Mouse (Mus musculus) neural tube, embryonic 10.5 days (tissue): Measurements from ENCODE around the gene Cdh6.

Experiments
- DNase-seq: peaks from one replicate; pipeline ENCODE4 v3.0.0-alpha.2; 2017; ENCODE audit warnings: low spot score; ENCODE audit errors: extremely low spot score

Gene Cdh6

DNA sequence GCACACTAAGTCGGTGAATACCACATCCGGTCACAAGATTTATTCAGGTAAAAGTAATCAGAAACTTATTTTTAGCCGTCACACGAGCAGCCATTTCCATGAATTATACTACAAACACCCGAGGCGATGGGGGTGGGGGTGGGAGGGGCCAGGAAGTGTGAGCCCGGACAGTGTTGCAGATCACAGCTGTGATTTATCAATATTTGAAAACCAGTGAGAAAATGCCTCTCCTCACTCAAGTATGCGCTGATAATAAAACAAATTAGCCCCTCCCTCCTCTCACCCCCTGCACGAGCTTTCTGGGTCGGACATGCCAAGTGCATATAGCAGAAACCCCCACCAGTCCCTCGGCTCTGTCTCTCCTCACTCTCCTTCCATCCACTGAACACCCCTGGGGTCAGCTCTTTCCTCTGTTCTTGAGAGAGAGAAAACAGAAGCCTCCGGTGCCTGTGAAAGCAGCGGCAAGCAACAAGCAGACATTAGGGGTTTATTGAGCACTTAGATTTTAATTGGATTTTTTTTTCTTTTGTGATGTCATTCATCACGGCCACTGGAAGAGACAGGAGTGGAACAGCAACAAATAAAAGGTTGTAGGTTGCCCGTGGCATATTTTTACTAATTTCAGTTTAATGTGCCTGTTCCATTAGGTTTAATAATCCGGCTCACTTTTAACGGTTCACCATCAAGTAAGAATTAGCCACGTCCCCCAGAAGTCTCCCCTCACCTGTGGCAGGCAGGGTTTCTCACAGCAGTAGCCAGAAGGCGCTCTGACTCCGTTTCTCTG is 105.9 kb downstream of the Cdh6 start:
- DNase-seq, result no peak

DNA sequence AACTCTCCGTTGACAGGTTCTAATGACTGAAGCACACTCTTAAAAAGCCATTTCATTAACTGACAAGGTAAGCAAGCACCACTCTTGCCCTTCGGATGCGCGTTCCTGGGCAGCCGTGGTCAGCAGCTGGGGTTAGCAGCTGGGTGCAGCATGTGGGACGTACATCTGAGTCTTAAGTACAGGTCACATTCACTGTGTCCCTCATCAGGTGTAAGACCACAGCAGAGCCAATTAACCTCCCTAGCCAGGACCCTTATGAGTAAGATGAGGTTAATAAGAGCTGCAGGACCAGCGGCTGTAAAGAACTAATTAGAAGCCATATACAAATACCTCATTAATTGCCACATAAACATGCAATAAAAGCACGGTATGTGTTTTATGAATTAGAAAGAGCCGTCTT is 106.7 kb downstream of the Cdh6 start:
- DNase-seq, result no peak

DNA sequence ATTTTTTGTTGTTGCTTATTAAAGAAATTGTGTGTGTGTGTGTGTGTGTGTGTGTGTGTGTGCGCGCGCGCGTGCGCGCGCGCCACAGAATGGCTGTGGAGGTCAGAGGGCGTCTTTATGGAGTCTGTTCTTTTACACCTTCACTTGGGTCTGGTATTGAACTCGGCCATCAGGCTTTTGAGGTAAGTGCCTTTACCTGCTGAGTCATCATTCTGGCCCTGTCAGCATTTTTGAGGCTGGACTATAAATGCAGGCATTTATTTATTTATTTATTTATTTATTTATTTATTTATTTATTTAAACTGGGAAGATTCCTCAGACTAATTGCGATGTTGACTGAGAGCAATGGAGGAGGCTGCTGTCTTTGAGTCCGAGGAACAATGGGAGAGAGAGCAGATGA is 109.8 kb downstream of the Cdh6 start:
- DNase-seq, result no peak

DNA sequence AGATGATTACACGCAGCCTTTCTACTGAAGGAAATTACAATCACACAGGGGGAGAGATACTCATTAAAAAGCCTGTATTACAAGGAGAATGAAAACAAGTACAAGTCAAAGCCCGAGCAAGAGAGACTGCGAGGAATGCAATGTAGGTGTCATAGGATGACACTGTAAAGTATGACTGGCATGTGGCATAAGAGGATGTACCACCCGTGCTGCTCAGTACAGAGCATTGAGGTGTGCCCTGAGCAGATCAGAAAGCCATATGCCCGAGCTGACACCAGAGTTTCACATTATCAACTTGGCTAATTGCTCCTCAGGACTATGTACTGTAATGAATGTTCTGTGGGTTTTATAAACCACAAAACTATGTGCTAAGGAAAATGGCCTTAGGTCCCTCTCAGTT is 115.7 kb downstream of the Cdh6 start:
- DNase-seq, result no peak

DNA sequence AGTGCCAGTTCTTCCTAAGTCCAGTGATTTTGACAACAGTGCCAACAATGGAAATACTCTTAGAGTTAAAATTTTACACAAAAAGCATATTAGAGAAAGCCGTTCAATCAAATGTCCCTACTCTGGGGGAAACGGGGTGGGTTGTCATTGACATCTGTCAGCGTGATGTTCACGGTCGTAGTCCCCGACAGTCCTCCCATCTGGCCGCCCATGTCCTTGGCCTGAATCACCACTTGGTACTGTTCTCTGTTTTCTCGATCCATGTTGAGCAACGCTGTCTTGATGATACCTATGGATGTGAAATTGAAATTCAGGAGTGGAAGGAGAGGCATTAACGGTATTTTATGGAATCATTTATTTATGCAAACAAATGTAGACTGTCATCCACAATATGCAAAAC is 116.2 kb downstream of the Cdh6 start:
- no peak for DNase-seq

DNA sequence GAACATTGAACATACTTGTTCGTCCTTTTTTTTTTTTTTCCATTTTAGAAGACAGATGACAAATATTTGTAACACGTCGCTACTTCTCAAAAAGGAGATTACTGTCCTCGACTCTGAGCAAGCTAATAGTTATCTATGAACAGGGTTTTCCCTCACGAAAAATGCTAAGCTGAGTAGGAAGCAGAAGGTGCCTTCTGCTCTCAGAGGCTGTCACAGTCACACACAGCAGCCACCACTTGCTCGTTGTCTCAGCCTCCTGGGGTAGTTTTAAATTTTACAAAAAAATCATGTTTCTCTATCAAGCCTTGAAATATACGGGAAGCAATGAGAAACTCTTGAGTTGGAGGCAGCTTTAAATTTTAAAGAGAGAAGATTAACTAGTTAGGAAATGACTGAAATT is 125.6 kb downstream of the Cdh6 start:
- no peak for DNase-seq

DNA sequence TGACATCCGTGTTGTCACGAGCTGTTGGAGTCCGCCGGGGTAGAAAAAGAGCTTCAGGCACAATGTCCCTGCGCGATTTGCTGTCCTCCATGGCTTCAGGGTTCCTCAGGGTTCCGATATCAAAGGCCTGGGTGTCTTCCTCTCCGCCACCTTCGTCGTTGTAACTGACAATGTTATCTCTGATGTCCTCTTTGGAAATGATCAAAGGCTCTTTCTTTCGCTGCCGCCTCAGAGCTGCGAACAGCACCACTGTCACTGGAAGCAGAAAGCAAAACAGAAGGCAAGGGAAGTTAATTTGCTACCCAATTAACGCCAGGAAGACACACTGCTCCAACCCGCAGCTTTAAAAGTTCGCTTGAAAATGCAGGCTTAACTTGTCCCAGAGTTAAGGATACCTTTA is 139.0 kb downstream of the Cdh6 start:
- no peak for DNase-seq

DNA sequence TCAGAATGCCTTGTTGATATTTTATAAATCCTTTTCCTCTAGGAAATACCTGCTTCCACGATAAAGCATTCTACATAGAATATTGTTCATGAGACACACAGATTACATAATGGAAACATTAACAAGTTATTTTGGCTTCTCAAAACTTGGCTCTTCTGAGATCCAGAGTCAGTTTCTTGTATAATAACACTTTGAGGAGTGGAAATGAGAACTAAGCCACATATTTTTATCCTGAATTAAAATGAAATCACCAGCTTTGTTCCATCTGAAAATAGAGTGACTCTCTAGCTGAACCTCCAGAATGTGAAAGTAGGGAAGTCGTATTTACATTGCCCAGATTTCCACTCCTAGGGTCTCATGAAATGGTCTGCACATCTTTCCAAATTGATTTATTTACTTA is 142.8 kb downstream of the Cdh6 start:
- DNase-seq, result no peak

DNA sequence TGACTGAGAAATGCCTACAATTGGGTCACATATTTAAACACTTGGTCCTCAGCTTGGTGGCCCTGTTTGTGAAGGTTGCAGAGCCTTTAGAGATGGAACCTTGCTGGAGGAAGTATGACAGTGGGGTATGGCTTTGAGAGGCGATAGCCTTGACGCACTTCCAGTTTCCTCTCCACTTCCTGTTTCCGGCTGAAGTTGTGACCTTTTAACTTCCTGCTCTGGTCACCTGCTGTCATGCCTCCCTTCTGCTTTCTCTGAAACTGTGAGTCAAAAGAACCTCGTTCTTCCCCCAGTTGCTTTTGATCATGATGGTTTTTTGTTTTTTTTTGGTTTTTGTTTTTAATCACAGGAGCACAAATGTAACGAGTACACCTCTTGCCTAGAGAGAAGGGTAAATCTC is 146.0 kb downstream of the Cdh6 start:
- no peak for DNase-seq

DNA sequence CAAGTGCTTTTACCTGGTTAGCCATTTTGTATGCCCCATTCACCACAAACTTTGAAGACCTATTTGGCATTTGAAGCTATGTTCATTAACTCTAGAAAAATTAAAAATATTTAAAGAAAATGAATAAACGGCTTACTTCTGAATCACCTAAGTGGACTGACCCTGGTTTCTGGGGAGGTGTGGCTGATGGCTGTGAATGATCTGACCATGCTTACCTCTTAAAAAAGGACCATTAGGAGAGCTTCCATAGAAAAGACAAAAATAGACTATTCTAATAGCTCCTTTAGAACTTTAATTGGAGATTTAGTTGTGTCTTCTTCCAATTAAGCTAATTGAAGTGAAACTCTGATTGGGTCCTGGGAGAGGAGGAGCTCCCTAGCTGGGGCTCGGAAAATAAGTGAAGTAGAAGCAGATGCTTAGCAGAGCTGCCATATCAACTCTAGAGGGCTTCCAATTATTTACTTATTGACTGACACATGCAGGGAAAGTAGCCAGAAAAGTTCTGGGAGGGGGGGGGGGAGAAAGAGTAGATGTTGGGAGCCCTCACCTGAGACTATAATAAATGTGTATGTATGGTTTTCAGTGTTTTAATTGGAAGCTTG is 156.6 kb downstream of the Cdh6 start:
- no peak for DNase-seq

DNA sequence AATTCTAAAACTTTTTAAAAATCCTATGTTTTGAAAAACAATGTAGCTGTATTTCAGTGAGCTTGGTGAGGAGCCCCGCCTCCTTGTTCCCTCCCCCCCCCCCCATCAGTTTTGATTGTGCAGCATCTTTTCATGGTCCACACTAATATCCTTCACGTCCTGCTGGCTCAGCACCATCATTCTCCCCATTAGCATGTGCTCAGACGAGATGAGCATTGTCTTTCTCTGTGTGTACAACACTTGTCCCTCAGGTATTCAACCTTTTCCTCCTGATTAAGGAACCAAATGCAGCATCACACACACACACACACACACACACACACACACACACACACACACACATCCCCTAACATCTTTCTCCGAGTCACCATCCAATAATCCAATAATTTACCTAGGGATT is 164.7 kb downstream of the Cdh6 start:
- DNase-seq, result no peak

DNA sequence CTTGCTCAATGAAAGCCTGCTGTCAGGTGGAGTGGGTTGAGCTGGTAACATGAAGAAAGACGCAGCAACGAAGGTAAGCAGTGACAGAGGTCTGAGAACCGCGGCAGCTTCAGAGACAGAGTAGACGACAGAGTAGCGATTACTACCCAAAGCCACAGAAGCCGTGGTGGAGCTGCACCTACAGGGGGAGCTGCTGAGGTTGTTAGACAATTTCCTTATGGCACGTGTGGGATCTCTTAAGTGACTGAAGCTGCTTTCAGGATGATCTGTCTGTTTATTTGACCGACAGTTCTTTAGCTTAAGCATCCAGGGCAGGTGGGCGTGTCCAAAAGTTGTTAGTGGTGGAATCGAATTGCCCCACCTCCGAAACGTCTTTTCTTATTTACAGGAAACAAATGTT is 167.5 kb downstream of the Cdh6 start:
- no peak for DNase-seq

DNA sequence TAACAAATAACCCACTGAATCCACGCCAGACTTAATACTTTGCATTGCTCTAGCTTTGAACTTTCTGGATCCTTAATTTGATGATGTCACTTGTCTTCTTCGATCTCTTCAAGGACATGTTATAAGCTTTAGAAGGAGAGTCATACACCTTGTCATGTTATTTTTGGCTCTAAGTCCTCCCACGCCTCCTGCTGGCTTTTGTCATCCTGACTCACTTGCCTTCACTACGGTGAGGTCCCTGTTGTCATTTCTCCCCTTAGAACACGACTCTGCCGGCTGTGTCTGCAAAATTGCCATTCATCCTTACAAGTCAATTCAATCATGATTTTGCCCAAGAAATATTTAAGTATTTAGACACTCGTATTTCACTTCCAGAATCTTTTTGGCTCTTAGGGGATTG is 171.9 kb downstream of the Cdh6 start:
- DNase-seq, result no peak

DNA sequence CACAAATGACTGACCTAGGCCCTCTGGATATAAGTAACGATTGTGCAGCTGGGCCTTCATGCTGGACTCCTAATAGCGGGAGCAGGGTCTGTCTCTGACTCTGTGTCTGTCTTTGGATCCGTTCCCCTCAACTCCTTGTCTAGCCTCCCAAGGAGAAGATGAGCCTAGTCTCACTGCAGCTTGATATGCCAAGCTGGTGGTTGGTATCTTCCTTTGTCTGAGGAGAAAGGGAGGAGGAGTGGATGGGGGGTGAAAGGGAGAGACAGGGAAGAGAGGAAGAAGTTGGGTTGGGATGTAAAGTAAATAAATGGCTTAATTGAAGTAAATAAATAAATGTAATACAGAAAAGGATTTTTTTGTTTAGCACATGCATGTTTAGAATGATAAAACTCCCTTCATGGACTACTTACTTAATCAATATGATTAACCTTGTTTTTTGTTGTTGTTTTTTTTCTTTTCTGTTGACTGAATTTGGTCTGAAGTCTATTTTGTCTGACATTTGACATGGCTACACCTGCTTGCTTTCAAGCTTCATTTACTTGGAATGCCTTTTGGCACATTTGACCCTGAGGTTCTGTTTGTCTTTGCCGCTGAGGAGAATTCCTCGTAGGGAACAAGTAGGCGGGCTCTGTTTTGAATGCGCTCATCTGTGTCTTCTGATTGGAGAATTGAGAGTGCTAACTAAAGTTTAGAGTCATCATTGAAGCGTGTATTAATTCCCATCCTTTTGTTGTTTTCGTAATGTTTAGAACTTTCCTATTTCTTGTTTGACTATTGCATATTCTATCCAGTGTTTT is 178.7 kb downstream of the Cdh6 start:
- DNase-seq, result no peak
